Mouse (Mus musculus) v-Abl transformed pro-B cells (cell line): Measurements from ENCODE around the gene Slc15a3.

Experiments
- in situ Hi-C, 2 experiments: fragments of 400-800 bp; cut with MboI; formaldehyde crosslinking; loops; one replicate each; pipeline ENCODE4 v1.15.1; 2025; ENCODE audit not compliant: unreplicated experiment in 2 of 2

Gene Slc15a3

GRCm38 (mm10) chr19:10821319-10821718, 18.2 kb upstream of the Slc15a3 start:
- in situ Hi-C loops = loop anchor here (10.0 kb wide), 1 partner anchor 143 kb away; no protein-coding TSS in a partner anchor

- in situ Hi-C loops = loop anchor here (10.0 kb wide), 1 partner anchor 142 kb away; no protein-coding TSS in a partner anchor
These were observed 17.0 kb upstream of the Slc15a3 start for GRCm38 (mm10) chr19:10822534-10822933.

- in situ Hi-C loops = loop anchor here (10.0 kb wide), 1 partner anchor 141 kb away; no protein-coding TSS in a partner anchor
These were observed 15.5 kb upstream of the Slc15a3 start for GRCm38 (mm10) chr19:10824061-10824460.

- in situ Hi-C loops = loop anchor here (5.0 to 10.0 kb wide), 2 partner anchors 111 to 136 kb away; no protein-coding TSS in a partner anchor
These were observed 11.2 kb upstream of the Slc15a3 start for GRCm38 (mm10) chr19:10828321-10828720.

GRCm38 (mm10) chr19:10829436-10830175, 9.9 kb upstream of the Slc15a3 start, which contains the start of gene Cd6:
Gene Cd6 (minus strand): TSS chr19:10830058.
- in situ Hi-C loops = loop anchor here (5.0 to 10.0 kb wide), 2 partner anchors 112 to 135 kb away; no protein-coding TSS in a partner anchor

- in situ Hi-C loops = no loop called here
These were observed 8.1 kb upstream of the Slc15a3 start for GRCm38 (mm10) chr19:10831424-10831823.

- in situ Hi-C loops = no loop called here
These were observed 7.5 kb upstream of the Slc15a3 start for GRCm38 (mm10) chr19:10832030-10832429.

GRCm38 (mm10) chr19:10833611-10834010, 5.9 kb upstream of the Slc15a3 start:
- in situ Hi-C loops = no loop called here

- in situ Hi-C loops = loop anchor here in 1 of 2 experiments (5.0 kb wide), 1 partner anchor 118 kb away; no protein-coding TSS in a partner anchor
These were observed 3.9 kb upstream of the Slc15a3 start for GRCm38 (mm10) chr19:10835671-10836070.

GRCm38 (mm10) chr19:10841721-10842626, 2.4 kb downstream of the Slc15a3 start:
- in situ Hi-C loops = loop anchor here (5.0 kb wide), 2 partner anchors 35 to 40 kb away; partner anchors contain the start of gene Tmem109 (in 1 of the 2)

GRCm38 (mm10) chr19:10842914-10843313, 3.4 kb downstream of the Slc15a3 start:
- in situ Hi-C loops = loop anchor here (5.0 kb wide), 2 partner anchors 34 to 39 kb away; partner anchors contain the start of gene Tmem109 (in 1 of the 2)

- in situ Hi-C loops = loop anchor here (5.0 kb wide), 2 partner anchors 33 to 38 kb away; partner anchors contain the start of gene Tmem109 (in 1 of the 2)
These were observed 4.7 kb downstream of the Slc15a3 start for GRCm38 (mm10) chr19:10844206-10844605.

- in situ Hi-C loops = no loop called here
These were observed 5.9 kb downstream of the Slc15a3 start for GRCm38 (mm10) chr19:10845454-10845853.

GRCm38 (mm10) chr19:10846150-10846549, 6.6 kb downstream of the Slc15a3 start:
- in situ Hi-C loops = no loop called here

- in situ Hi-C loops = no loop called here
These were observed 8.0 kb downstream of the Slc15a3 start for GRCm38 (mm10) chr19:10847311-10848087.

- in situ Hi-C loops = no loop called here
These were observed 15.9 kb downstream of the Slc15a3 start for GRCm38 (mm10) chr19:10855422-10855821.

- in situ Hi-C loops = no loop called here
These were observed 17.0 kb downstream of the Slc15a3 start for GRCm38 (mm10) chr19:10856520-10856919.

- in situ Hi-C loops = no loop called here
These were observed 20.6 kb downstream of the Slc15a3 start for GRCm38 (mm10) chr19:10860072-10860497.

GRCm38 (mm10) chr19:10866351-10866750, 26.8 kb downstream of the Slc15a3 start:
- in situ Hi-C loops = no loop called here
